ENCODE assay signal across 31 mouse cellular contexts in the genomic region with DNA sequence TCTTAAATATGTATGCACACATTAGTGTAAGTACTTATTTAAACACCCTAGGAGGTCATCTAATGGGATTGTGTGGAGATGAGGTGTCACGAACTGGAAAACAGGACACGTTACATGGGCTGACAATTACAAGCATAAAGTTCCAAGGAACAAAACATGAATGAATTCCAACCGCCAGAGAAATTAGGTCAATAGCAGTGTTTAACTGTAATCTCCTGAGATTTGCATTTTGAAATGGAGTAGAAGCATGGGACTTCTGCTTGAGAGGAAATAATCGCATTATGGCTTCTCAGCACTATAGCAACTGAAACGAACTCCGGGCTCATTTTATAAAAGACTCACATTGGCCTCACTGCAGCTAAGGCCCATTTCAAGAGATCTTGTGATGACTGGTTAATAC.
A peak's percentile ranks its signal among the peaks of the same experiment; 100 is the strongest.
DNase-seq lines count a peak whose midpoint lies in the region; ATAC-seq lines count a peak whose summit lies in the region.
"Had no signal": no experiment of that assay in that cellular context is flagged by ENCODE, and none has a peak within 500 bp of the region (broad histone marks: within the 10 kb centered on the region; RNA-seq: fewer than 3 reads in every experiment).

No protein-coding gene starts in this region.

- no peaks in the 10 kb centered on the region for H3K9me3 ChIP-seq in embryonic facial prominence, embryonic 14.5 days (ENCODE audit: control insufficient read depth, low read length)
- H3K9me3 ChIP-seq in embryonic facial prominence, embryonic 10.5 days = no peaks in the 10 kb centered on the region
- H3K9me3 ChIP-seq in midbrain, embryonic 11.5 days (ENCODE audit: control insufficient read depth, low read length) = no peaks in the 10 kb centered on the region
- H3K9me3 ChIP-seq in midbrain, embryonic 10.5 days (replicated peaks) = no peaks in the 10 kb centered on the region
- H3K9me3 ChIP-seq in midbrain, embryonic 15.5 days = no peaks in the 10 kb centered on the region
- H3K9me3 ChIP-seq: embryonic facial prominence, embryonic 13.5 days; heart, embryonic 13.5 days; limb, embryonic 10.5 days; limb, embryonic 15.5 days; liver, embryonic 13.5 days; megakaryocyte, embryonic 14.5 days had no signal

- no peaks in the 10 kb centered on the region for H3K36me3 ChIP-seq in embryonic facial prominence, embryonic 14.5 days (ENCODE audit: control insufficient read depth, insufficient read depth, low read length)
- H3K36me3 ChIP-seq in embryonic facial prominence, embryonic 10.5 days (replicated peaks) = no peaks in the 10 kb centered on the region
- H3K36me3 ChIP-seq in midbrain, embryonic 11.5 days (ENCODE audit: control insufficient read depth, insufficient read depth, low read length) = no peaks in the 10 kb centered on the region
- no peaks in the 10 kb centered on the region for H3K36me3 ChIP-seq in midbrain, embryonic 10.5 days
- H3K36me3 ChIP-seq in midbrain, embryonic 15.5 days (replicated peaks) = no peaks in the 10 kb centered on the region
- H3K36me3 ChIP-seq: embryonic facial prominence, embryonic 13.5 days; heart, embryonic 13.5 days; limb, embryonic 10.5 days; limb, embryonic 15.5 days; liver, embryonic 13.5 days had no signal

- no peak overlapping the region for H3K27ac ChIP-seq in embryonic facial prominence, embryonic 14.5 days (replicated peaks; ENCODE audit: low read depth, low read length)
- H3K27ac ChIP-seq in embryonic facial prominence, embryonic 10.5 days (replicated peaks) = no peak overlapping the region
- H3K27ac ChIP-seq in midbrain, embryonic 11.5 days (ENCODE audit: low read depth, low read length) = no peak overlapping the region
- no peak overlapping the region for H3K27ac ChIP-seq in midbrain, embryonic 10.5 days (replicated peaks)
- no peak overlapping the region for H3K27ac ChIP-seq in midbrain, embryonic 15.5 days
- H3K27ac ChIP-seq: embryonic facial prominence, embryonic 13.5 days; heart, adult 2 months; heart, embryonic 13.5 days; limb, embryonic 10.5 days; limb, embryonic 15.5 days; liver, embryonic 13.5 days had no signal

- H3K4me2 ChIP-seq in embryonic facial prominence, embryonic 14.5 days (ENCODE audit: low read depth, low read length) = no peak overlapping the region
- H3K4me2 ChIP-seq in midbrain, embryonic 11.5 days = no peak overlapping the region
- H3K4me2 ChIP-seq in midbrain, embryonic 15.5 days = no peak overlapping the region
- H3K4me2 ChIP-seq: embryonic facial prominence, embryonic 13.5 days; heart, embryonic 13.5 days; limb, embryonic 15.5 days; liver, embryonic 13.5 days had no signal

- no peaks in the 10 kb centered on the region for H3K27me3 ChIP-seq in embryonic facial prominence, embryonic 14.5 days (replicated peaks; ENCODE audit: control insufficient read depth, insufficient read depth, low read length)
- H3K27me3 ChIP-seq in embryonic facial prominence, embryonic 10.5 days (replicated peaks; ENCODE audit: low read depth, poor library complexity, severe bottlenecking) = no peaks in the 10 kb centered on the region
- H3K27me3 ChIP-seq in midbrain, embryonic 11.5 days (ENCODE audit: control insufficient read depth, insufficient read depth, low read length) = no peaks in the 10 kb centered on the region
- H3K27me3 ChIP-seq in midbrain, embryonic 10.5 days (ENCODE audit: low read depth, poor library complexity, severe bottlenecking) = no peaks in the 10 kb centered on the region
- H3K27me3 ChIP-seq in midbrain, embryonic 15.5 days (replicated peaks) = 0 out of 2 replicates have a peak, but pooled peaks cover 3% of the 10 kb centered on the region
- H3K27me3 ChIP-seq: CH12.LX; embryonic facial prominence, embryonic 13.5 days; heart, embryonic 13.5 days; limb, embryonic 15.5 days; liver, embryonic 13.5 days; megakaryocyte, embryonic 14.5 days had no signal

- H3K4me1 ChIP-seq in embryonic facial prominence, embryonic 14.5 days (ENCODE audit: control insufficient read depth, insufficient read depth, low read length) = no peaks in the 10 kb centered on the region
- H3K4me1 ChIP-seq in embryonic facial prominence, embryonic 10.5 days = no peaks in the 10 kb centered on the region
- no peaks in the 10 kb centered on the region for H3K4me1 ChIP-seq in midbrain, embryonic 11.5 days (ENCODE audit: control insufficient read depth, insufficient read depth, low read length)
- no peaks in the 10 kb centered on the region for H3K4me1 ChIP-seq in midbrain, embryonic 10.5 days
- H3K4me1 ChIP-seq in midbrain, embryonic 15.5 days = 0 out of 2 replicates have a peak, but pooled peaks cover under 1% of the 10 kb centered on the region
- H3K4me1 ChIP-seq: heart, embryonic 13.5 days; limb, embryonic 10.5 days; limb, embryonic 15.5 days; liver, embryonic 13.5 days; megakaryocyte, embryonic 14.5 days had no signal

- no peak overlapping the region for H3K4me3 ChIP-seq in embryonic facial prominence, embryonic 14.5 days (ENCODE audit: low read depth, low read length)
- H3K4me3 ChIP-seq in embryonic facial prominence, embryonic 10.5 days = no peak overlapping the region
- H3K4me3 ChIP-seq in midbrain, embryonic 11.5 days (ENCODE audit: low read depth, low read length) = no peak overlapping the region
- no peak overlapping the region for H3K4me3 ChIP-seq in midbrain, embryonic 10.5 days
- H3K4me3 ChIP-seq in midbrain, embryonic 15.5 days = no peak overlapping the region
- H3K4me3 ChIP-seq: embryonic facial prominence, embryonic 13.5 days; erythroblast, embryonic 14.5 days; heart, adult 2 months; heart, embryonic 13.5 days; limb, embryonic 10.5 days; limb, embryonic 15.5 days; liver, embryonic 13.5 days; megakaryocyte, embryonic 14.5 days had no signal

- no peak overlapping the region for H3K9ac ChIP-seq in embryonic facial prominence, embryonic 14.5 days (ENCODE audit: low read depth, low read length)
- no peak overlapping the region for H3K9ac ChIP-seq in midbrain, embryonic 11.5 days (ENCODE audit: low read length)
- no peak overlapping the region for H3K9ac ChIP-seq in midbrain, embryonic 15.5 days
- H3K9ac ChIP-seq: embryonic facial prominence, embryonic 13.5 days; heart, embryonic 13.5 days; limb, embryonic 15.5 days; liver, embryonic 13.5 days had no signal

- DNase-seq in embryonic facial prominence, embryonic 14.5 days (ENCODE audit: low spot score) = peak; percentile 22
- DNase-seq in embryonic facial prominence, embryonic 10.5 days (ENCODE audit: low spot score) = no peak
- no peak for DNase-seq in midbrain, embryonic 11.5 days (ENCODE audit: low spot score, missing footprints)
- no peak for DNase-seq in midbrain, embryonic 10.5 days (ENCODE audit: low spot score)
- DNase-seq in retina, postnatal 7 days (ENCODE audit: low read depth, low spot score) = peak; percentile 43
- DNase-seq in cerebellum, adult 11-12 months = no peak
- no peak for DNase-seq in gastrocnemius, adult 8-10 months (ENCODE audit: low spot score in 2 of 2)
- DNase-seq: adrenal gland, adult 2 months; adrenal gland, postnatal 36 days; cerebellum, adult 9-11 months; embryo, embryonic 11 days; gastrocnemius, postnatal 36 days; heart, adult 2 months; heart, postnatal 10 days; kidney, adult 9 months; kidney, postnatal 10 days; layer of hippocampus, postnatal 36 days; liver, embryonic 13.5 days; lung, adult 18-20 months; lung, postnatal 4 days had no signal

- ATAC-seq in embryonic facial prominence, embryonic 14.5 days (ENCODE audit: low read depth) = no peak
- peak; percentile 42 for ATAC-seq in midbrain, embryonic 11.5 days (ENCODE audit: low FRiP score)
- ATAC-seq in midbrain, embryonic 15.5 days (replicated peaks) = peak; percentile 62
- ATAC-seq: activated CD4-positive, CD25-positive, alpha-beta regulatory T cell, adult 4 months; intestine, postnatal 0 days; lung, postnatal 0 days had no signal

- 74% methylated on average over 6 of the region's 6 CpGs for WGBS in embryonic facial prominence, embryonic 14.5 days
- WGBS in embryonic facial prominence, embryonic 10.5 days = 86% methylated on average over 6 of the region's 6 CpGs
- 64% methylated on average over 6 of the region's 6 CpGs for WGBS in midbrain, embryonic 11.5 days
- WGBS in midbrain, embryonic 10.5 days = 76% methylated on average over 6 of the region's 6 CpGs
- 25% methylated on average over 6 of the region's 6 CpGs for WGBS in midbrain, embryonic 15.5 days

Comparison
In these comparisons a context has a peak if more than half of its experiments do, and no peak if none do; other contexts are left out.
1. DNase-seq: peak in embryonic facial prominence, embryonic 14.5 days (single experiment) and retina, postnatal 7 days (single experiment); none in embryonic facial prominence, embryonic 10.5 days (single experiment), midbrain, embryonic 11.5 days (single experiment), midbrain, embryonic 10.5 days (single experiment), cerebellum, adult 11-12 months (single experiment) and gastrocnemius, adult 8-10 months (0 of 2).